Mouse (Mus musculus): Measurements from ENCODE around the gene Pycard. TPM values are rescaled to one million over a fixed set of nuclear protein-coding genes. Genes with fewer than 3 reads are reported as not detected.

Pycard gene
- polyA plus RNA-seq (2017; shearing (Covaris generic)) = 357 TPM

GRCm38 (mm10) chr7:127993341-127993977 is at the start of gene Pycard:
Pycard (minus strand) TSS chr7:127993867.

GRCm38 (mm10) chr7:128003688-128004087 is 10.0 kb upstream of the Pycard start, which contains the start of gene Trim72:
Trim72 (plus strand) TSS chr7:128003949.

GRCm38 (mm10) chr7:127967004-127967921 is 26.4 kb downstream of the Pycard start, which contains the start of gene Fus:
Fus (plus strand) TSS chr7:127967457.

DNA sequence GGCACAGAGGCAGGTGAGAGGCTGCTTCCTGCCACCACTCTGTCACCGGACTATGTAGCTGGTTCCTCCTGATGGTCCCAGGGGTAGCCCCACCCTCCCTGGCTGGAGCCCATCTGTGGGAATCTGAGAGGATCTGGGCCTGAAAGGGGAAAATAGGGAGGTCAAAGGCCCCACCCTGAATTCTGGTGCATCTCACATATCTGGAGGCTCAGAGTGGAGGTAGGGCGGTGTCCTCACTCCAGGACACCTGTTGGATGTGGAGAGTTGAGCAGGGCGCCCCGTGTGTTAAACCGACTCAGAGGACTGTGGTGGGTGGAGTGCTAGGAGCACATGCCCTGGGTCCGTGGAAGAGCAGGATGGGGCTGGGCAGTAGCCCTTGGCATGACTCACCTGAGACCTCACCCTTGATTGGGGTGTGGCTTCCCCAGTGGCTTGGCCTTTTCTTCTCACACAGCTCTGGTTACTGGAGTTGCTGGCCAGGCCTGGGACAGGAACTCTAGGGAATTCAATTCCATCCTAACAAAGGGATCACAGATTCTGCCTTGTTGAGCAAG is 47.1 kb downstream of the Pycard start, which contains the start of gene Prss36:
Gene Prss36, minus strand, starts transcription at position 256 of the 554 bp plus-strand sequence.

Other genes starting within 250 kb of the Pycard start
- gene Fbxl19, start 249.3 kb downstream of the Pycard start, polyA plus RNA-seq (2017; shearing (Covaris generic)) = 0.87 TPM
- 31.0 TPM for gene Orai3, start 224.1 kb downstream of the Pycard start, polyA plus RNA-seq (2017; shearing (Covaris generic))
- 1.8 TPM for gene Setd1a, start 217.2 kb downstream of the Pycard start, polyA plus RNA-seq (2017; shearing (Covaris generic))
- gene Gm49388, start 208.3 kb downstream of the Pycard start, polyA plus RNA-seq (2017; shearing (Covaris generic)) = not detected
- 2.5 TPM for gene Hsd3b7, start 193.3 kb downstream of the Pycard start, polyA plus RNA-seq (2017; shearing (Covaris generic))
- gene Stx4a, start 169.6 kb downstream of the Pycard start, polyA plus RNA-seq (2017; shearing (Covaris generic)) = 174 TPM
- gene Stx1b, start 169.3 kb downstream of the Pycard start, polyA plus RNA-seq (2017; shearing (Covaris generic)) = 0.15 TPM
- gene Zfp646, start 117.6 kb downstream of the Pycard start, polyA plus RNA-seq (2017; shearing (Covaris generic)) = 57.7 TPM
- gene Zfp668, start 117.0 kb downstream of the Pycard start, polyA plus RNA-seq (2017; shearing (Covaris generic)) = 19.7 TPM
- gene Prss53, start 102.9 kb downstream of the Pycard start, polyA plus RNA-seq (2017; shearing (Covaris generic)) = 0.94 TPM
- not detected for gene Gm21974, start 98.4 kb downstream of the Pycard start, polyA plus RNA-seq (2017; shearing (Covaris generic))
- gene Vkorc1, start 98.2 kb downstream of the Pycard start, polyA plus RNA-seq (2017; shearing (Covaris generic)) = 63.8 TPM
- gene Bckdk, start 89.8 kb downstream of the Pycard start, polyA plus RNA-seq (2017; shearing (Covaris generic)) = 62.3 TPM
- gene Kat8, start 81.4 kb downstream of the Pycard start, polyA plus RNA-seq (2017; shearing (Covaris generic)) = 57.8 TPM
- gene Prss8, start 63.8 kb downstream of the Pycard start, polyA plus RNA-seq (2017; shearing (Covaris generic)) = not detected
- gene Prss36, start 47.1 kb downstream of the Pycard start, polyA plus RNA-seq (2017; shearing (Covaris generic)) = 4.9 TPM
- 203 TPM for gene Fus, start 26.4 kb downstream of the Pycard start, polyA plus RNA-seq (2017; shearing (Covaris generic))
- gene Trim72, start 10.1 kb upstream of the Pycard start, polyA plus RNA-seq (2017; shearing (Covaris generic)) = not detected
- gene Itgam, start 68.8 kb upstream of the Pycard start, polyA plus RNA-seq (2017; shearing (Covaris generic)) = 1.6 TPM
- not detected for gene Gm49368, start 68.8 kb upstream of the Pycard start, polyA plus RNA-seq (2017; shearing (Covaris generic))
- gene Itgax, start 135.7 kb upstream of the Pycard start, polyA plus RNA-seq (2017; shearing (Covaris generic)) = 0.32 TPM
- gene Itgad, start 160.5 kb upstream of the Pycard start, polyA plus RNA-seq (2017; shearing (Covaris generic)) = 1.8 TPM
- gene Cox6a2, start 212.5 kb upstream of the Pycard start, polyA plus RNA-seq (2017; shearing (Covaris generic)) = not detected
- 6.1 TPM for gene Armc5, start 243.5 kb upstream of the Pycard start, polyA plus RNA-seq (2017; shearing (Covaris generic))
- 1.8 TPM for gene 9130023H24Rik, start 244.2 kb upstream of the Pycard start, polyA plus RNA-seq (2017; shearing (Covaris generic))

All from CD4-positive, CD25-positive, alpha-beta regulatory T cell, adult 9 weeks (primary cell).